Mouse (Mus musculus) telencephalon, adult 2 months (tissue): ENCODE measurements at regions not wholly inside any gene's neighbourhood (a gene's known extent, or its start where the extent isn't known, plus 50 kb on each side); places are given as distances from the start of the nearest gene placed in this dataset.

Source experiments
- DNase-seq: peaks from one replicate; pipeline ENCODE4 v3.0.0-alpha.2; 2011; ENCODE audit warnings: low read depth, low spot score

DNA sequence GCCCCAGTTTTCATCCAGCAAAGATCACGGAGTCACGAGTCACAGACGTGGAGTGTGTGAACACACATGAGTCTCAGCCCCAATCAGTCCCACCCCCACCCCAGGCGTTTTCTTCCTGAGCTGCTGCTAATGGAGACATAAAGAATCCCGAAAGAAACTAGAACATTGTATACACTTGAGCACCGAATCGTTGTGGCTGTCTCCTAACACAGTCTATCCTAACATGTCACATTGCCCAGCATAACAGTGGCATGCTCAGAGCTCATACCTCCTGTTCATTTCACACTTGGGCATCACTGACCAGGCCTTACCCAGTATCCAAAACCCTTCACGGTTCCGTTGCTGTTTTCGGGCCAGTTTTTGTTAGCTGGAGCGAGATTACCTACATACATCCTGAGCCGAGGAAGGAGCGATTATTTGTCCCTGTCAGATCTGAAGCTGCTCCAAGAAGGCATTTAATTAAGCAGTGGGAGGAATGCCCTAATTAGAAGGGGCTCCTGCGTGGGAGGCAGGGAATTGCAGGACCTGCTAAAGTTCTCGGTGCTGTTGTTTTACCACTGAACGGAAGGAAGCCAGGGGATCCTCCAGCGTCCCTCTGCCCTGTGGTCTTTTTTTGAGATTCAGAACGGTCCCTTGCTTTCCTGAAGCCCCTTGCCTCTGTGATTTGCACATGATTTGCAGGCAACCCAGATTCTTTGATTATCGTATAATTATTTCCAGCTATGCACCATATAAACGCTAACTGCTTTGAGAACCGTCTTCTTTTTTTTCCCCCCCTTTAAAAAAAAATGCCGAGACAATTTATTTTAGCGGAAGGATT is 53.4 kb upstream of the Nap1l1 start:
- DNase-seq, result peak; percentile 34

GRCm38 (mm10) chr10:111420195-111420838 is 52.7 kb upstream of the Nap1l1 start:
- no peak for DNase-seq

DNA sequence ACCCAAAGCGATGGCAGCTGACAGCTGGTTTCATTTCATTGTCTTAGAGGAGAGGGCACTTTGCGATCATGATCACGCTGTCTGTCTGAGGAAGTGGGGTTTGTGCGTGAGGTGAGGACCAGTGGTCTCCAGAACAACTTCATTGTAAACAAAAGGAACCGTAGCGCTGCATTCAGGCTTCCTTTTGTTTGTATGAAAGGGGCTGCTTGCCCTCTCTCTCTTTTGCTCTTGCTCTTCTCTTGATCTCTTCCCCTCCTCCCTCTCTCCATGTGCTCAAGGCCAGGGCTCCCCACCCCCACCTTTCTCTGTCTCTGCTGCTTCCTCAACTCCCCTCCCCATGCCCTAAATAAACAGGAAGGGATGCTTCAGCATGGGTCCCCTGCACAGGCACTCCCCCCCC is 51.0 kb upstream of the Nap1l1 start:
- DNase-seq, result no peak

GRCm38 (mm10) chr10:111422649-111423048 is 50.4 kb upstream of the Nap1l1 start:
- DNase-seq, result peak; percentile 77
